Mouse (Mus musculus): Measurements from ENCODE around the gene Mllt11. TPM values are rescaled to one million over a fixed set of nuclear protein-coding genes. Genes with fewer than 3 reads are reported as not detected.

Mllt11 gene
- polyA plus RNA-seq, 1 experiment = 66.1 TPM

DNA sequence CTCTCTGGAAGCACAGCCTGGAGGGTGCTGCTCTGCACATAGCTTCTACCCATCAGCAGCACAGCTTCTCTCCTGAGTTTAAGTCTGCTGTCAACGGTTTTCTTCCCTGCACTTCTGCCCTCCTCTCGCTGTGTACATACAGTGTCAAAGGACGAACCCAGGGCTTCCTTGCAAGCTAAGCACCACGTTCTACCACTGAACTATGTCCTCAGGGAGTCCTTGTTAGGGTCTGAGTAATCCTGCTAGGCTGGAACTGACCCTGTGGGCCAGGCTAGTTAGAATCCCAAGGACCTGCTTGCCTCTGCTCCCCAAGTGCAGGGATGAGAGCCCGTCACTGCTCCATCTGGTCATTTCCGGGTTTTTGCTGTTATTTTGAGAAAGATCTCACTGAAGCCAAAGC is 45.1 kb downstream of the Mllt11 start:
- peaks cover 11% of the 10 kb centered on the region for H3K4me1 ChIP-seq (replicated peaks; ENCODE audit: control insufficient read depth, insufficient read depth, low read length)
- TF ChIP-seq CTCF (IDR thresholded peaks at IDR 0.05; ENCODE audit: borderline replicate concordance, control insufficient read depth, extremely low read depth, insufficient read depth, low read length, poor library complexity) (no peak), POLR2A (IDR thresholded peaks at IDR 0.05; ENCODE audit: control insufficient read depth, extremely low read depth, insufficient read depth, low read length, poor library complexity) (no peak)
- H3K4me3 ChIP-seq (ENCODE audit: control insufficient read depth, insufficient read depth, low read length) = no peak overlapping the region
- H3K27me3 ChIP-seq (ENCODE audit: control insufficient read depth, insufficient read depth, low read length) = no peaks in the 10 kb centered on the region
- WGBS = 97% methylated on average over 6 of the region's 6 CpGs
- no peak for DNase-seq
- H3K27ac ChIP-seq (ENCODE audit: control insufficient read depth, insufficient read depth, low read length) = no peak overlapping the region
- H3K36me3 ChIP-seq (ENCODE audit: control insufficient read depth, insufficient read depth, low read length) = peaks cover 56% of the 10 kb centered on the region

- Histone ChIP-seq H3K4me1 (replicated peaks; ENCODE audit: control insufficient read depth, insufficient read depth, low read length) (peaks cover 11% of the 10 kb centered on the region), H3K36me3 (ENCODE audit: control insufficient read depth, insufficient read depth, low read length) (peaks cover 56% of the 10 kb centered on the region), H3K27ac (ENCODE audit: control insufficient read depth, insufficient read depth, low read length) (no peak overlapping the region), H3K27me3 (ENCODE audit: control insufficient read depth, insufficient read depth, low read length) (no peaks in the 10 kb centered on the region), H3K4me3 (ENCODE audit: control insufficient read depth, insufficient read depth, low read length) (no peak overlapping the region)
- DNase-seq = no peak
- no peak for TF ChIP-seq CTCF (IDR thresholded peaks at IDR 0.05; ENCODE audit: borderline replicate concordance, control insufficient read depth, extremely low read depth, insufficient read depth, low read length, poor library complexity)
- TF ChIP-seq POLR2A (IDR thresholded peaks at IDR 0.05; ENCODE audit: control insufficient read depth, extremely low read depth, insufficient read depth, low read length, poor library complexity) = no peak
- WGBS = 82% methylated on average over 2 of the region's 2 CpGs
Observed at GRCm38 (mm10) chr3:95186100-95186499, 45.9 kb downstream of the Mllt11 start.

DNA sequence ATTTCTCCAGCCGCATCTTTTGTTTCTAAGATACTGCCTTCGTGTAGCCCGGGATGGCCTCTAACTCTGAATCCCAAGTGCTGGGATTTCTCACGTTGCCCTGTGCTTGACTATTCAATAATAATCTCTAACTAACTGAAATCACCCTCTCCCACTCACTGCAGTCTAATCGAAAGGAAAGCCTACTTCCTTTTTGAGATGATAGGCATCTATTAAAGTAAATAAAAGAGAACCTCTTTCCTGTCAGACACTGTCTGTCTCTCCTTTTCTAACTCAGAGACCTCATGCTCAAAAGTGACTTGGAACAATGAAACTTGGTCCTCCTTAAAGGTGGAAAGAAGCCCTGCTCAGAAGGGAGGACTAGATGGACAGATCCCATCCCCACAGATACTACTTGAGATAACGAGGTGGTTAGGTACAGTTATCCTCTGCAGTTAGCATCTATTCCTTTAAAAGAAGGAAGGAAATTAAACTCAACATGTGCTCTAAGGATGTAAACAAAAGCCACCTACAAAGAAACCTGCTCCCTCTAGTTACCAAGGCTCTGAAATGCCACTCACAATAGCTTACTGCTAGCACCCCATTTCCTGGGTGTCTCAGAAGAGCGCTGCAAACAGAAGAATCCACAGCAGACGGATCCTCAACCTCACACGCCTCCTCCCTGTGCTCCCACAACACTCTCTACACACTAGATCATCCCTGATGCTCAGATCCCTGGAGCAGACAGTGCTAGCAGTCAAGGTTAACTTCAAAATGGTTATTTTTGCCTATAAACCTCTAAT is 47.0 kb downstream of the Mllt11 start:
- WGBS = 46% methylated on average over 9 of the region's 9 CpGs
- Histone ChIP-seq H3K27me3 (ENCODE audit: control insufficient read depth, insufficient read depth, low read length) (no peaks in the 10 kb centered on the region), H3K4me1 (replicated peaks; ENCODE audit: control insufficient read depth, insufficient read depth, low read length) (peaks cover 11% of the 10 kb centered on the region), H3K4me3 (ENCODE audit: control insufficient read depth, insufficient read depth, low read length) (no peak overlapping the region), H3K27ac (ENCODE audit: control insufficient read depth, insufficient read depth, low read length) (no peak overlapping the region), H3K36me3 (ENCODE audit: control insufficient read depth, insufficient read depth, low read length) (peaks cover 52% of the 10 kb centered on the region)
- TF ChIP-seq CTCF (IDR thresholded peaks at IDR 0.05; ENCODE audit: borderline replicate concordance, control insufficient read depth, extremely low read depth, insufficient read depth, low read length, poor library complexity) (no peak), POLR2A (IDR thresholded peaks at IDR 0.05; ENCODE audit: control insufficient read depth, extremely low read depth, insufficient read depth, low read length, poor library complexity) (no peak)
- no peak for DNase-seq

- DNase-seq = no peak
- Histone ChIP-seq H3K4me3 (ENCODE audit: control insufficient read depth, insufficient read depth, low read length) (no peak overlapping the region), H3K27me3 (ENCODE audit: control insufficient read depth, insufficient read depth, low read length) (no peaks in the 10 kb centered on the region), H3K27ac (ENCODE audit: control insufficient read depth, insufficient read depth, low read length) (no peak overlapping the region), H3K4me1 (replicated peaks; ENCODE audit: control insufficient read depth, insufficient read depth, low read length) (0 out of 2 replicates have a peak, but pooled peaks cover 4% of the 10 kb centered on the region), H3K36me3 (ENCODE audit: control insufficient read depth, insufficient read depth, low read length) (peaks cover 20% of the 10 kb centered on the region)
- TF ChIP-seq CTCF (IDR thresholded peaks at IDR 0.05; ENCODE audit: borderline replicate concordance, control insufficient read depth, extremely low read depth, insufficient read depth, low read length, poor library complexity) (no peak), POLR2A (IDR thresholded peaks at IDR 0.05; ENCODE audit: control insufficient read depth, extremely low read depth, insufficient read depth, low read length, poor library complexity) (no peak)
- WGBS = 88% methylated on average over 1 of the region's 1 CpGs
Observed at GRCm38 (mm10) chr3:95181841-95182240, 50.1 kb downstream of the Mllt11 start.

- Histone ChIP-seq H3K4me1 (replicated peaks; ENCODE audit: control insufficient read depth, insufficient read depth, low read length) (0 out of 2 replicates have a peak, but pooled peaks cover 2% of the 10 kb centered on the region), H3K4me3 (ENCODE audit: control insufficient read depth, insufficient read depth, low read length) (no peak overlapping the region), H3K27ac (ENCODE audit: control insufficient read depth, insufficient read depth, low read length) (no peak overlapping the region), H3K27me3 (ENCODE audit: control insufficient read depth, insufficient read depth, low read length) (no peaks in the 10 kb centered on the region), H3K36me3 (ENCODE audit: control insufficient read depth, insufficient read depth, low read length) (peaks cover 14% of the 10 kb centered on the region)
- TF ChIP-seq POLR2A (IDR thresholded peaks at IDR 0.05; ENCODE audit: control insufficient read depth, extremely low read depth, insufficient read depth, low read length, poor library complexity) (no peak), CTCF (IDR thresholded peaks at IDR 0.05; ENCODE audit: borderline replicate concordance, control insufficient read depth, extremely low read depth, insufficient read depth, low read length, poor library complexity) (no peak)
- WGBS = 83% methylated on average over 3 of the region's 3 CpGs
- DNase-seq = no peak
Observed at GRCm38 (mm10) chr3:95179890-95180289, 52.1 kb downstream of the Mllt11 start.

DNA sequence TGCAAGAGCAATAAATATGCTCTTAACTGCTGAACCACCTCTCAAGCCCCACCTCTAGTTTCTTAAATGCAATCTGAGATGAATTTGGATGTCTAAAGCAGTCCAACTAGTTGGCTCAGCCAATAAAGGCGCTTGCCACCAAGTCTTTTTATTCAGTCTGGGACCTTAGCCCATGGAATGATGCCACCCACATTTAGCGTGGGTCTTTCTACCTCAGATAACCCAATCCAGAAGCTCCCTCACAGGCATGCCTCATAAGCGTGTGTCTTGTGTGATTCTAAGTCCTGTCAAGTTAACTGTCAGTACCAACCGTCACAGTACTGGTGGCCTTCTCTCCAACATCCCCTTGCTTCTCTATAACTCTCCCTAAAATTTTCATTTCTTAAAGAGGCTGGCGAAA is 53.0 kb downstream of the Mllt11 start:
- H3K36me3 ChIP-seq (ENCODE audit: control insufficient read depth, insufficient read depth, low read length) = peaks cover 7% of the 10 kb centered on the region
- H3K27me3 ChIP-seq (ENCODE audit: control insufficient read depth, insufficient read depth, low read length) = peaks cover 2% of the 10 kb centered on the region; the same call in 1 of the 2 replicates
- WGBS = 95% methylated on average over 5 of the region's 5 CpGs
- peaks cover 2% of the 10 kb centered on the region for H3K4me1 ChIP-seq (replicated peaks; ENCODE audit: control insufficient read depth, insufficient read depth, low read length)
- no peak overlapping the region for H3K27ac ChIP-seq (ENCODE audit: control insufficient read depth, insufficient read depth, low read length)
- DNase-seq = no peak
- no peak overlapping the region for H3K4me3 ChIP-seq (ENCODE audit: control insufficient read depth, insufficient read depth, low read length)
- no peak for TF ChIP-seq POLR2A (IDR thresholded peaks at IDR 0.05; ENCODE audit: control insufficient read depth, extremely low read depth, insufficient read depth, low read length, poor library complexity)
- TF ChIP-seq CTCF (IDR thresholded peaks at IDR 0.05; ENCODE audit: borderline replicate concordance, control insufficient read depth, extremely low read depth, insufficient read depth, low read length, poor library complexity) = no peak

Measured in thymus, adult 2 months (tissue).